Mouse (Mus musculus): ENCODE measurements around the gene Igfbp6.

The Igfbp6 gene

DNA sequence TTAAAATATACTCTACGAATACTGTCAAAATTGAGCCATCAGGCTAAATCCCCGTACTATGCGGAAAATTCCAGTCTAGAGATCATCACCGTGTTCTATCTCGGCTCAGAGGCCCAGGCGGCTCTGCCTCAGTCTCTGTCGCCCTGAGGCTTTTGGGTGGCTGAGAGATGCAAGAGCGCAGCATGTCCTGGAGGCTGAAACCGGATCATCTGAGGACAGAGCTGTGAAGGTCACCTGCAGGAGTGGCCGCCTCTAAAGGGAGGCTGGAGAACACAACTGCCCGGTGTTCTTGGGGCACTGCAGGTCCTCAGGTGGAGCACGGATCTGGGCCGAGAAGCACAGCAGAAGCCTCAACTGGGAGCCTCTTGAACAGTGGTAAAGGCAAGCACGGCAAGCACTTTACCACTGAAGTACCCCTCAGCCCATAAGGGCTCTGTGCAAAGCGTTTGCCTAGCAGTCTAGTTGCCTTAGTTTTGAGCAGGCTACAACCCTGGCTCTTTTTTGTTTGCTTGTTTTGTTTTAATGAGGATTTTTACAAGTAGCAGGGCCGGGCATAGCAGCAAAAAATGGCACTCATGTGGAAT, 31.7 kb downstream of the Igfbp6 start:
- DNase-seq (ENCODE audit: extremely low read depth, low read depth, low spot score) = no peak

DNA sequence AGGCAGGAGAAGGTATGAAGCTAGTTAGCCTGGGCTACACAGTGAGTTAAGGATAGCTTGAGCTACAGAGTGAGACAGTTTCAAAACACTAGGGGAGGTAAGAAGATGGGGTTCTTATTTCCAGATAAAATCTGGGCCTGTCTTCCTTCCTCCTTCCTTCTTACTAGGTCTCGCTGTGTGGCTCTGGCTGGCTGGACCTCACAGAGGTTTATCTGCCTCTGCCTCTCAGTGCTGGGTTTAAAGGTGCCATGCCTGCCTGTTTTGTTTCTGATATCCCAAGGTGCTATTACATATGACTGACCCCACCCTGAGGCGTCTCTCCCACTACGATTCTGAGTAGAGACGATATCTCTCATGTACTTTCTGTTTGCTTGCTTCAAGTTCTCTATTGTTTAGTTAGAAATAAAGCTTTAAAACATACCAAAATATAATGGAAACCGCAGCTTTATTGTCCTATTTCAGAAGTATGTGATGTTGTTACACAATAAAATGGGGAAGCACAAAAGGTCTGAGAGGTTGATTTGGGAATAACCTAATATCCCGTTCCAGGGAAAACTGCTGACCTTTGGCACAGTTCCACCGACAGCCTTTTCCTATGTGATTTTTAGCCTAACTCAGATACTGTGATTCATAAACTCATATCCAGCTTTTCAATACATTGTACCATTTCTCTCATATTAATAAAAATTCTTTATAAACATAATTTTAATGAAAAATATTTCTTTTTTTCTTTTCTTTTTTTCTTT, 32.6 kb downstream of the Igfbp6 start:
- DNase-seq (ENCODE audit: extremely low read depth, low read depth, low spot score) = no peak

DNA sequence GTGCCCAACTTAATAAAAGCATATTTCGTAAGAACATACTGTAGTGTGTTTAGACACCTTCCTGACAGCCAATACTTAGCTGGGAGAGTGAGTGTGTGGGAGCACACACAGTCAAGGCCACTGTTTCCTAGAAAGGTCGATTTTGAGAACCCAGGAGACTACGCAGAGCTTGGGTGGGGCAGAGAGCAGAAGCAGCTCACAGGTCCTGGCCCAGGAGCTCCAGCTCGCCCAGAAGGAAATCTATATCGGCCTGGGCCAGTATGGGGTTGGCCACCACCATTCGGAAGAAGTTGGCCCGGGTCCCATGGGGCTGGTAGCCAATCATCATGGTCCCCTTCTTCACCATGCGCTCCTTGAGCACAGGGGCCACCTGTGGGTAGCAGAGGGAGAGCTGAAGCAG, 33.3 kb downstream of the Igfbp6 start:
- DNase-seq (ENCODE audit: extremely low read depth, low read depth, low spot score) = no peak

DNA sequence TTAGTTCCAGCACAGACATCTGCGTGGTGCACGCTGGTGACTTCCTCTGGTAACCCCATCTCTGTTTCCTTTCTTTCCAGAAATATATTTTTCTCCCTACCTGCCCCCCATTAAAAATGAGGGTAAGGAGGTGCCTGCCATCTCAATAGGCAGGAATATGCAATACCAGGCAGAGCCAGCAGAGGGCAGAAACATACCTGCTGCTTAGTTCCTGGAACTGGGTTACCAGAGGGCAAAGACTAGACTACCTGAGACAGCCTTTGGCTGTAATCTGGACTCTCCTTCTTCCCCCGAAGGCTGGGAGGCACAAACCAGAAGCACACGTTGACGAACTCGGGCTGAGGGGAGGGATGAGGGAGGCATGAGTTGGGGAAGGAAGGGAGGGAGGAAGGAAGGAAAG, 34.1 kb downstream of the Igfbp6 start:
- no peak for DNase-seq (ENCODE audit: extremely low read depth, low read depth, low spot score)

DNA sequence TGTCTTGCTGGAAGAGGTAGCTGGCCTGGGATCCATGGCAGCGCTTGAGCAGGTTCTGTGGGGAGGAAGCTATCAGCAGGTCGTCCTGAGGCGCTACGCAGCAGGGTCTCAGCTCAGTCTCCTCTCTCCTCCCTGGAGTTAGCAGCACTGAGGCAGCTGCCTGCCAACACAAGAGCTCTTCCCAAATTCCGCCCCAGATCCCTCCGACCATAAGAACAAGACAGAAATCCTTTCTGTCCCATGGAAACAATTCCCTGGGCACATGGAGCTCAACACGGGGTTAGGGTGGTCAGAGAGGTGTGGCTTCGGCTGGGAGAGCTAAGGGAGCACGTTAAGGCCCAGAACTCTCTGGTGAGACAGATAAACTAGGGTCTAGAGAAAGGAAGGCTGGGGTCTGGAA, 34.9 kb downstream of the Igfbp6 start:
- DNase-seq (ENCODE audit: extremely low read depth, low read depth, low spot score) = no peak

DNA sequence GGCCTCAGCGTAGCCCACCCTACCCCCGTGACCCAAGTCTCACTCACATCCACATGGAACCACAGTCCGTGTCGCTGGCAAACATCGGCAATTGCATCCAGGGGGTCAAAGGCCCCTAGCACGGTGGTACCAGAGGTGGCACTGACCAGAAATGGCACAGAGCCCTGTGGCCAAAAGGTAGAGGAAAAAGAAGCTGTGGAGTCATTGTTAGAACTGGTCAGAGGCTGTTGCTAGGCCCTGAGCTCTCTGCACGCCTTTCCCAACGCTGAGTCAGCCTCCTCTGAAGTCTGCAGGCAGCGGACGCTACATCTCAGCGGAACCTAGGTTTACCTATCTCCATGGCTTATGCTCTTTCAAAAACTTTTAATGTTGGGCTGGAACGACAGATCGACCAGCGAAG, 35.8 kb downstream of the Igfbp6 start:
- DNase-seq (ENCODE audit: extremely low read depth, low read depth, low spot score) = no peak

DNA sequence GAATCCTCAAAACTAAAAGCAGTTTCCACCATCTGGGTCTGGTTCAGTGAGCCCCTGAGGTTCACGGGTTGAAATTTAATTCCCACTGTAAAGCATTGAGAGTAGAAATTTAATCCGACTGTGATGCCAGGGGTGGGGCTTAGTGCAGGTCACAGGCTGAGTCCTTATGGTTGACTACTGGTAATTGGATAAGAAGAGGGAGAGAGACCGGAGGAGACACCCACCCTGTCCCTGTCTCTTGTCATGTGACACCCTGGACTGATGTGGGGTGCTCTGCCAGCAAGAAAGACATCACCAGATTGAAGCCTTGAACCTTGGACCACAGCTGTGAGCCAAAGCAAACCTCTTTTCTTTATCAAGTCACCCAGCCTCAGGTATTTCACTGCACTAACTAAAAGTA, 38.9 kb downstream of the Igfbp6 start:
- no peak for DNase-seq (ENCODE audit: extremely low read depth, low read depth, low spot score)

DNA sequence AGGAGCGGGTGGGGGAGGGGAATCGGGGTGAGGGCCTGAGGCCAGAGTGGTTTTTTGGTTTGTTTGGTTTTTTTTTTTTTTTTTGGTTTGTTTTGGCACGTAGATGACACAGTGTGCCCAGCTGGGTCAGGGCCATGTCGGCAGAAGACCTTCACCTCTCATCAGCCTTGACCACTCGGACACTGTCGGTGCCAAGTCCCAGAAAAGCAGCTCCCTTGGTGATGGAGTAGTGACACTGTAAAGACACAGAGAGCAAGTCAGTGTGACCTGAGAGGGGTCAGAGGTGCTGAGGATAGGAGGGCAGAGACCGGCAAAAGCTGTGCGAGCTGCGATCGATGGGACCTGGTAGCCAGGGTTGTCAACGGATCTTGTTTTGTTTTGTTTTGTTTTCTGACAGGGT, 42.1 kb downstream of the Igfbp6 start:
- DNase-seq (ENCODE audit: extremely low read depth, low read depth, low spot score) = no peak

DNA sequence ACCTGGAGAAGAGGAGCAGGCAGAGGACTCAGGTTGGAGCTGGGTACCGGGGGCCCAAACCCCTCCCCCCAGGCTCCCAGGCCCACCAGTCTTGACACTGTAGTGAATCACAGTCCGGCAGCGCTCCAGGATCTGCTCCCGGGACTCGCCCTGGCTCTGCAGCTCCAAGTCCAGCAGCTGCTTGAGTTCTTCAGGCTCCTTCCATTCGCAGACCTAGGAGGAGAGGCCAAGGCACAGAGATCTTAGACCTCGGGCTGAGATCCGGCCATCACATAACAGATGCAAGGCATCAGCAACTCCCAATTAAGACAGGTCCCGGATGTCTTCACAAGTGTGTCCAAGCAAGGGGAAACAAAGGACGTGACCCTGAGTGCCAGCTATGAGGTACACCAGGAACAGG, 43.9 kb downstream of the Igfbp6 start:
- no peak for DNase-seq (ENCODE audit: extremely low read depth, low read depth, low spot score)

DNA sequence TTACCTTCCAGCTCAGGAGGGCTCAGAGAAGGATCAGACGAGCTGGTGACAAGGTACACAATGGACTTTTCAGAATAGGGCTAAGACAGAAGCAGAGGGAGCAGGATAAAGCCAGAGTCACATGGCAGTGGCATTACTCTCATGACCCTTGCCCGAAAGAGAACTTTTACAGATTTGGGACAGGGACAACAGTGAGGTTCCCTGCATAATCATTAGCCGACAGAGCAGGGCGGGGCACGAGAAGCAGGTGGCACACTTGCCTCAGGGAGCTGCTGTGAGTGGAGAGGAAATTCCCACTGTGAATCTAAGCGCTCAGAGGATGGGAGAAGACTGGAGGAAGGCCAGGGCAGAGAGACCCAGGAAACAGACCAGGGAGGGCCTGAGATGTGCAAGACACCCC, 44.7 kb downstream of the Igfbp6 start:
- DNase-seq (ENCODE audit: extremely low read depth, low read depth, low spot score) = no peak

DNA sequence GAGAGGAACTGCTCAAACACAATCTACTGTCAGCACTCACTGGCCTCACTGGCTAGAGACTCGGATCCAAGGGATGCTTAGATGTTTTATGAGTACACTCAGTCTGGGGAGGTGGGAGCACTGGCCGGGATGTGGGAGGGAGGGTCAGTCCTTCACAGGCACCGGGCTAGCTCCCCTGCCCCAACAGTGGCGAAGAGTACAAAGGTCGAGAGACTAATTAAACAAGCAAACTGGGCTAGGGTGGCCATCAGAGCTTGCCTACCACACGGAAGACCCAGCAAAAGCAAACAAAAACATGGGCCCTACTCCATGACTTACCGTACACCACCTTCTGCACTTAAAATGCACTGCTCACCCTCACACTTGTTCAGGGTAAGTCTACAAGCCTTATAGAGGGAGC, 47.5 kb downstream of the Igfbp6 start:
- DNase-seq (ENCODE audit: extremely low read depth, low read depth, low spot score) = no peak

DNA sequence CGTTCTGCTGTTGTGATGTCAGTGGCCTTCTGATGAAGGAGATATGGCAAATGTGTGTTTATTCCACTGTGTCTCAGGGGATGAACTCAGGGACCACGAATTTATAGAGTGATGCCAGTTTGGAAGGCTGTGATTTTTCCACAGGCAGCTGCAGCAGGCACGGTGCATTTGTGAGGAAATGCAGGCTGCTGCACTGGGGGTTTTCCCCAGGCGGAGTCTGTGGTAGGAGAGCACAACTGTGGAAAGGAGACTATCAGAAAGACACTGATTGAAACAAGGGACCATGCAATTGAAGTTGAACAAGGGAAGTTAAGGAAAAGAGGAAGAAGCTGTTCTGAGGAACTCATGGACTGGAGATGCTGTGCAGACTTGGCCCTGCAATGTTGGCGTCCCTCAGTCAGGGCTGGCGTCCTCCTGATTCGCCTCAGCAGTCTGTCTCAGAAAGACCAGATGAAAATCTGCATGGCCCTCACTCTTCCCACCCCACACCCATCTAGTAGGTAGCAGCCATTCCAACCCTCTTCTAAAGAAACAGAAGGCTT, 48.2 kb downstream of the Igfbp6 start:
- no peak for DNase-seq (ENCODE audit: extremely low read depth, low read depth, low spot score)

DNA sequence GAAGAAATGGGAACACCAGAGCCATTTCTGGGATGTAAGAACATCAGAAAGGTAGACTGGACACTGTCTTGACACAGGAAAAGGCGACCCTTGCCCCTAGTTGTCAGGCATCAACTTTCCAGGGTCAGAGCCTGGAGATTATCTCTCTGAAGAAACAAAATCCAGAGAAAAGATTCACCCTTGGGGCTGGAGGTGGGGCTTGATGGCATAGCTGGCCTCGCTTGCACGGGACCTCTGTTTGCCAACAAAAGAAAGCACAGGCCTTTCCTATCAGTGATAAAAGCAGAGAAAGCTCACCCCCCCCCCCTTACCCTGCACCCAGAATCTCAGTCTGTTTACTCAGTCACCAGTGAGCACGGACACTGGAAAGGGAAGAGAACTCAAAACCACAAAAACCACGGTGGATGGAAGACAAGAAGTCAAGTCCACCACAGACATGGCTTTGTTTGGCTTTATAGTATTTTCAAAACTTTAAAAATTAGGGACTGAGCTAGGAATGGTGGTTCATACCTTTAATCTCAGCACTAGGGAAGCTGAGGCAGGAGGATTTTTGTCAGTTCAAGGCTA, 48.7 kb downstream of the Igfbp6 start:
- DNase-seq (ENCODE audit: extremely low read depth, low read depth, low spot score) = no peak

DNA sequence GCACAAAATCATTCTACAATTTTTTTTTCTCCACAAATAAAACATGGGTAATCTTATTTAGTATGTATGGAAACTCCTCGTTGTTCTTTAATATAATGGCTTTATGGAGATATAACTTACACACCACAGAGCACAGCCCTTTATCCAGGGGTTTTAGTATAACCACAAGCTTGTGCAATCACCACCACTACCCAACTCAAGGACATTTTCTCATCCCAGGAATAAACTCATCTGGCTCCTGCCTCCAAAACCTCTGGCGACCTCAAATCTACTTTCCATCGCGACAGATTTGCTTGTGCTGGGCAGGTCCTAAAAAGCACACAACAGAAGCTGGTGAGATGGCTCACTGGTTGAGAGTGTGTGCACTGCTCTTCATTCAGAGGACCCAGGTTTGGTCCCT, 49.5 kb downstream of the Igfbp6 start:
- no peak for DNase-seq (ENCODE audit: extremely low read depth, low read depth, low spot score)

DNA sequence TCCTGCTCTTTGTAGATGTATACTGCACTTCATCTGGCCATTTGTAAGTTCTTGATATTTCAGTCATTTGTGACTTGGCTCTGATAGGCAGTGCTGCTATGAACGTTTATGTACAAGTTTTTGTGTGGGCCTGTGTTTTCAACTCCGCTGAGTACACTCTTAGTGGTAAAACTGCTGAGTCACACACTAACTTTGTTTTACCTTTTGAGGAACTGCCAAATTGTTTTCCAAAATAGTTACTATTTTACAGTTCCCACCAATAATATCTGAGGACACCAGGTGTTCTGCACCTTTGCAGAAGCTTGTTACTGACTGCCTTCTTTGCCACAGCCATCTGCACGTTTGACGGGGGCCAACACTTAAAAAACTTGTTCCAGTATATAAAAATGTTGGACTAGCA, 50.3 kb downstream of the Igfbp6 start:
- DNase-seq (ENCODE audit: extremely low read depth, low read depth, low spot score) = no peak

DNA sequence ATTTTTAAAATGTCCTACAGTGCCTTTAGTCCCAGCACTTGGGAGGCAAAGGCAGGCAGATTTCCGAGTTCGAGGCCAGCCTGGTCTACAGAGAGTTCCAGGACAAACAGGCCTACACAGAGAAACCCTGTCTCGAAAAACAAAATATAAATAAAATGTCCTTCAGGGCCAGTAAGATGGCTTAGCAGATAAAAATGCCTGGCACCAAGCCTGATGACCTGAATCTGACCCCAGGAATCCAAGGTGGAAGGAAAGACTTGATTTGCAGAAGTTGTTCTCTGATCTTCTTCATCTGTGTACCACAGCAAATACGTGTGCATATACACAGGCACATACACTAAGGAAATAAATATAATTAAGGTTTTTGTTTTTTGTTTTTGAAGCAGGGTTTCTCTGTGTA, 51.2 kb downstream of the Igfbp6 start:
- DNase-seq (ENCODE audit: extremely low read depth, low read depth, low spot score) = no peak

DNA sequence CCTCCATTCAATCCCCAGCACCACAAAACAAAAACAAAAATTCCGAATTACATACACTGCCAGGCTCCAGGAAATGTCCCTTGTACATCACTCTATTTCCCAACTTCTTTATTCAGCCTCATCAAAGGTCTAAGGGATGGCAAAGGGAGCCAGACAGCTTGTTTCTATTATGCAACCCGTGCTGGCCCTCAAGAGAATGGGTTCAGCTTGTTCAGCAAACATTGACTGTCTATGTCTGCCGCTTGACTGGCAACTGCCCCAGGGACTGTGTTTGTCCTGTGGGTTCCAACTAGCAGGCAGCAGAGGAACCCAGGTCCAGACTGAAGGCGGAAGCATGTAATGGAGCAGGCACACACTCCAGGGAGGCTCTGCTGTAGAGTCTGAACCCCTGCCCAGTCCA, 54.7 kb downstream of the Igfbp6 start:
- peak; percentile 78 for DNase-seq (ENCODE audit: extremely low read depth, low read depth, low spot score)
